Mouse (Mus musculus): ENCODE results near the gene Phldb1.

The Phldb1 gene

DNA sequence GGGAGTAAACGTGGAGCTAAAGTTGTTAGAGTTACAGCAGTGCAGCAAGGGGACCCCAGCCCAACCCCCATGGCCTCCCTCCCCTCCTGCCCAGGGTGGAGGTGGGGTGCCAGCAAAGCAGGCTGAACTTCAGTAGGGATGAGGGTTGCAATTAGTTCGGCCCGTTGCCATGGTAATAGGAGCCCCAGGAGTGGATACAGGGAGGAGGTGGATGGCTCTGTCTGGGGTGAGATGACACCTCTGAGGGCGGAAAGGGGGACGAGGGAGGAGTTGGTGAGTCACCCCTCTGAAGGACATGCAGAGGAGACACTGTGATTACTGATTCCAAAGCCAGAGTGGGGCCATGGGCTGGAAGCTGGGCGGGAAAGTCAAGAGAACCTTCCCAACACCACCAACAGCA, 26.1 kb downstream of the Phldb1 start:
- no peak for DNase-seq (ENCODE audit: low spot score)

DNA sequence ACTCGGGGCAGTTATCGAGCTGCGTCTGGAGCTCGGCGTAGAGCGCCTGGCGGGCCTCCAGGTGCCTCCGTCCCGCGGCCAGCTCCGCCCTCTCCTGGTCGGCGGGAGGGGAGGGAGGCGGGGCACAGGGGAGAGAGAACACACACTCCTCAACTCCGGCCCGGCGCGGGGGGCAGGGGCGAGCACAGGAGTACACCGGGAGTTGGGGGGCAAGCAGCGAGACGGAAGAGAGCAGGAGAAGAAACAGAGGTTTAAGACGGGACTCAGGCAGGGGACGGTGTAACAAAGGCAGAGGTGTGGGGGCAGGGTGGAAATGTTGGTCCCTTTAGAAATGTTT, 26.6 kb downstream of the Phldb1 start:
- DNase-seq (ENCODE audit: low spot score) = peak; percentile 74

- DNase-seq (ENCODE audit: low spot score) = no peak
Measured at GRCm38 (mm10) chr9:44707749-44708428, 27.1 kb downstream of the Phldb1 start.

- no peak for DNase-seq (ENCODE audit: low spot score)
Measured at GRCm38 (mm10) chr9:44699730-44700129, 35.3 kb downstream of the Phldb1 start.

DNA sequence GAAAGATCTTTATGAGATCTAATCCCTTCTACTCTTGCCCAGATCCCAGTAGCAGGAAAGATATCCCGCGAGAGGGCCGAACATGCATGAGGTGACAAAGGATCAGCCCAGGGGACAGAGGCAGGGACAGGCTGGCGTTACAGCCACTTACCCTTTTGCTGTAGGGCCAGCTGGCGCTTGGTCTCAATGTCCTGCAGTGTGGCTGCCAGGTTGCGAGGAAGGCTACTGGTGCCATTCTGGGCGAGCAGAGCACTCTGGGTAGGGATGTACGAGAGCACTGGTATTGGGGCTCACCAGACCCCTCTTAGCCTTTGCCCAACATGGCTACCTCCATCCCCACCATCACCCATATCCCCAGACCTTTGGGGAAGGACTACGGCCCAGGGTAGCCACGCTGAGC, 35.8 kb downstream of the Phldb1 start:
- DNase-seq (ENCODE audit: low spot score) = no peak

- DNase-seq (ENCODE audit: low spot score) = no peak
Measured at GRCm38 (mm10) chr9:44697866-44698265, 37.1 kb downstream of the Phldb1 start.

DNA sequence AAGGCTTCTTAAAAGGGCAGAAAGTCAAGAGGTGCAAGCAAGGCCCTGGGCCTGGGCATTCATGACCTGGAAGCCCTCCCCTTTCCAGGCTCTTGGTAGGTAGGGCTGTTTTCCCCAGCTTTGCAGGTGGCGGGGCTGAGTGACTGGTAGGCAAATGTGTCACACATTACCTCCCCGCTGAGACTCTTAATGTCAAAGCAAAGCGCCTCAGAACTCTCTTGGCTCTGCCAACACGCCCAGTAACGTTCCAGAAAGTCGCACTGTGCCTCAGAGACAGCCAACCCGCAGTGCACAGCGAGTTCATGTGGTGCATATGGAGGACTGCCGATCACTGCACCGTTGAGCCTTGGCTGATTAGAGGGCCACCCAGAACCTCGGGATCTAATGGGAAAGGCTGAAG, 41.9 kb downstream of the Phldb1 start:
- no peak for DNase-seq (ENCODE audit: low spot score)

DNA sequence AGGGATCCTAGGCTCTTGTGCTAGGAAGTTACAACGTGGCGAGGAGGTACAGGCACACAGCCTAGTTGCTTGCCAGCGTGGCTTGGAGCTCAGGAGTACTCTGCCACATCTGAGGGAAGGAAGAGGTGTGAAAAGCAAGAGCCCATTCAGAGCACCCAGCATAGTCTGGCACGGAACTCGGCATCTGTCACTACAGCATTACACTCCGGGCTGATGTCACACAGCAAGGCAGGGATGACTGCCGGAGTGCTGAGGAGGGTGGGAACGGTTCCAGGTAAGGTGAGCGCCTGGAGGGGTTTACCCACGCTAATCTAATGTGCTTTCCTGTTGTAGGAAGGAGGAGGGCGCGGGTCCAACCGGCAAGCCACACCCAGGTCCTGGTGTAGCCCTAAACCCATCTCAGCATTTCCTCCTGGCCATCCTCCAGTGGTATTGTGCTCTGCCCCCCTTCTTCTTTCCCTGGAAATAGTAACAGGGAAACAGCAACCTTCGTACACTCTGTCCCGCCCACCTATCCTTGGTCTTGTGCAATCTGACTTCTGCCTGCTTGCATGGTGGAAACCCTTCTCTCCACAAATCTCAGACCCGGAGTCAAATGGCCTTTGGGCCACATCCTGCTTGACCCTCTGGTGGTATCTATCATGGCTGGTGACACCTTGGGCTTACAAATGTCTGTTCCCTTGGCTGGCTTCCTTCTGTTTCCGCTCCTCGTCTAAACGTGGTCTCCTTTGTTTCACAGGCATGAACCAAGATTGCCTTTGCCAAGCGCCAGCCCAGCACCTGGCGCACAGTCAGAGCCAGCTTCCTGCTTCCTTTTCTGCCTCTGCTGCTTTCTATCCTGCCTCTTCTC, 43.1 kb downstream of the Phldb1 start:
- no peak for DNase-seq (ENCODE audit: low spot score)

GRCm38 (mm10) chr9:44690641-44691040, 44.4 kb downstream of the Phldb1 start:
- no peak for DNase-seq (ENCODE audit: low spot score)

DNA sequence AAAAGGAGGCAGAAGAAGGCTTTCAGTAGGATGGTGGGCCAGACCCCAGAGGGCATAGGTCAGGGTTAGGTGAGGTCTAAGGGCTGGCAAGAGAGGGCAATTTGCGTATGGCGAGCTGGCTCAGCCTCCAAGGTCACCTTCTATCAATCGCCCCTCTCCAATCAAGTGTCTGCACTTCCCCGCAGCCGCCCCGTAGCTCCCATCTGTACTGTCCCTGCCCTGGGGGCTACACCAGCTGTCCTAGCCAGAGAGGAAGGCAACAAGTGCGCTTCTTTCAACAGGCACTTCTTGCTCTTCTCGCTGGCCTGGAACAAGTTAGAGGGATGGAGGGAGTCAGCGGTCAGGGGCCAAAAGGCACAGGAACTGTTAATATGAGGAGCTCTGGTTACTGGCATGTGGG, 47.0 kb downstream of the Phldb1 start:
- DNase-seq (ENCODE audit: low spot score) = no peak

- DNase-seq (ENCODE audit: low spot score) = no peak
Measured at GRCm38 (mm10) chr9:44686638-44687037, 48.4 kb downstream of the Phldb1 start.

GRCm38 (mm10) chr9:44685346-44686330, 49.4 kb downstream of the Phldb1 start:
- DNase-seq (ENCODE audit: low spot score) = peak; percentile 66

GRCm38 (mm10) chr9:44683046-44683445, 52.0 kb downstream of the Phldb1 start:
- DNase-seq (ENCODE audit: low spot score) = no peak

DNA sequence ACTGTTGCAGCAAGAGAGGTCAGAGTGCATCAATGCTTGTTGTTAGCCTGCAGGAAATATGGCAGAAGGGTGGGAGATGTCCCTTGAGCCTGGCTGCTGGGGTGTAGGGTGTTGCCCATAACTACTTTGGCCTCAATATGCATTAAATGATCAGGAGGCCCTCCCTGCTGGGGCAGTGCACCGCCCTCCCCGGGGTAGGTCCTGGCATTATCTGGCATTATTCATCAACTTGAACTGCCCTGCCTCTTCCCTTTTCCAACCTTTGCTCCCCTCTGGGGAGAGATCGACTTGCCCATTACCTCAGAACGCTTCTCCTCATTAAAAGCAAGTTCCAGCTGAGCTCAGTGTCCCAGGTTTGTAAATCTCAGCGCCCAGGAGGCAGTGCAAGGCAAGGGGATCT, 55.4 kb downstream of the Phldb1 start:
- no peak for DNase-seq (ENCODE audit: low spot score)

DNA sequence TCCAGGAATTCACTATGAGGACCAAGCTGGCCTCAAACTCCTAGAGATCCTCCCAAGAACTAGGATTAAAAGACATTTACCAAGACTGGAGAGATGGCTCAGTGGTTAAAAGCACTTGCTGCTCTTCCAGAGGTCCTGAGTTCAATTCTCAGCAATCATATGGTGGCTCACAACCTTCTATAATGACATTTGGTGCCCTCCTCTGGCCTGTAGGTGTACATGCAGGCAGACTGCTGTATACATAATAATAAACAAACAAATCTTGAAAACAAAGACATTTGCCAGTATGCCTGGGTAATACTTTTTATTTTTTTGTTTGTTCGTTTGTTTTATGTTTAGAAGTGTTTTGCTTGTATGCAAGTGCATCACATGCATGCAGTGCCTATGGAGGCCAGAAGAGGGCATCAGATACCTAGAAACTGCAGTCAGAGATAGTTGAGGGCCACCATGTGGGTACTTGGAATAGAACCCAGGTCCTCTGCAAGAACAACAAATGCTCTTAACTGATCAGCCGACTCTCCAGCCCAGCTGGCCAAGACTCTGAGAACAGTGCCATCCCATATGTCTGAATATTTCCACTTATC, 56.6 kb downstream of the Phldb1 start:
- DNase-seq (ENCODE audit: low spot score) = no peak

- DNase-seq (ENCODE audit: low spot score) = no peak
Measured at GRCm38 (mm10) chr9:44673005-44673404, 62.0 kb downstream of the Phldb1 start, which contains the start of gene Treh. TSS of gene Treh (plus strand) at chr9:44673233.

GRCm38 (mm10) chr9:44672291-44672865, 62.6 kb downstream of the Phldb1 start:
- no peak for DNase-seq (ENCODE audit: low spot score)

DNA sequence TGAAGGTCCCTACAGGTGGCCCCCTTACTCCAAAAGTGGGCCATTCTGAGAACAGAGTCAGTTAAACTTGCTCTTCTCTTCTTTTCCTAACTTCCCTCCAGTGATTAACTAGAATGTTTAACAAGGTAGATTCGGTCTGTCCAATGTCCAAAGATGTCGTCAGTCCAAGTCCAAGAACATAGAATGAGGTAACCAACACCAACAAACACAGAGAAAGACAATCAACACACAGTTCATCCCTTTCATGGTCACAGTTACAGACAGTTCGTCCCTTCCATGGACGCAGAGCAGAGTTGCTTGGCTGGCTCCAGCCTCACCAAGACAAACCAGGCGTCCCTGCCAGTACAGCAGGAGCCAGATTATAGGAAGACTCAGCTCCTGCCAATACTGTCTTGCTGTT, 63.6 kb downstream of the Phldb1 start:
- no peak for DNase-seq (ENCODE audit: low spot score)

DNA sequence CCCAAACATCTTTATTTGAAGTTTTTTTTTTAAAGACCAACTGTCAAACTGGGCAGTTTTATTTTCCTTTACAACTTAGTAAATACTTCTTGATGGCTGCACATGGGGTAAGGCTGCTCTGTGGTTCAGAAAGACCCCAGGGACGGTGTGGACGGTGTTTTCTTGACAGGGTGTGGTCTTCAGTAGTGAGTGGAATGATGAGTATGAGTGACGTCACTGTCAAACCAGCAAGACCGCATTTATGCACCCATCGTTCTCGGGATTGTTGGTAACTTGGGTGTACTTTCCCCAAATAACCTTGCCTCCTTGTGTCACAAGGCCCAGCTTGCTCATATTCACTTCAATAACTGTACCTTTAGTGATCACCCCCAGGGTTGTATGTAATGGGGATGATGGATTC, 71.3 kb downstream of the Phldb1 start:
- no peak for DNase-seq (ENCODE audit: low spot score)

DNA sequence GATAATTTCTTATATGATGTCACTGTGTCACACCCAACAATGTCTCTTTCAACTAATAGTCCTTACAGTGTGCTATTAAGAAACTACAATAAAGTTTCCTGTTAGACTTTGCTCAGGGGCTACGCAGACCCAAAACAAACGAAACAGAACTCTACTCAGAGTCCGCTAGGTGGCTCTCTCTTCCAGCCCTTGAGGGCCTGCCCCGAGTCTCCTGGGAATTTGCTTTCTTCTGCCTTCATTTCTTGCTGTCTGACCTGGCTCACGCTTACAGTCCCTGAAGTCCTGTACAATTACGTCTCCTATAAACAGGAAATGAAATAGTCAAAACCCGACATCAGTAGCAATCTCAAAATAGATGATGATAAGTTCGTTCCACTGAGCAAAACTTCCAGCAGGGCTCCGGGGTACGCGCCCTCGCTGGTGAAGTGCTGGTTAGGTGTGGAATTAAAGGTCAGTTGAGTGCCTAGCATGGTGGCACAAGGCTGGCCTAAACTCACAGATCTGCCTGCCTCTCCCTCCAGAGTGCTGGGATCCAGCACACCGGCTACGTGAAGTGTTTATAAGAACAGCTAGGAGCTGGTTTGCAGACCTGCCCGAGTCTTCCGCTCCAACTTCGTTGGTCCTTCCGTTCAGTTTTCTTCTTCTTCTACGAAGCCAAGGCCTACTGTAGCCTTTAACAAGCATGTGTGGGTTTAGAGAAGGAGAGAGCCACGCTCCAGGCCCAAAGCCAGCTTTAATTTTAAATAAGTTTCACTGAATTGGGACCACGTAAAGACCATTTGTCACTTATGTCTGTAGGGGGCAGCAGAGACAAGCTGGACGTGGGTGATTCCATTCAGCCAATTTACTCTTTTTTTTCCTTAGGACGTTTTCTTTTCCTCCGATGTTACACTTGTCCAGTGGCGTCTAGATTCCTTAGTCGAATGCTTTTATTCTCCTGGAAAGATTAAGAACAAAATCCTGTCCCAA, 79.6 kb downstream of the Phldb1 start:
- peak; percentile 41 for DNase-seq (ENCODE audit: low spot score)

All from urinary bladder, postnatal 25 days (tissue).